Mouse (Mus musculus) limb, embryonic 11.5 days (tissue): Measurements from ENCODE around the gene Pih1d1. TPM values are rescaled to one million over a fixed set of nuclear protein-coding genes. Genes with fewer than 3 reads are reported as not detected.

ENCODE experiments used
- ATAC-seq: fragments of 200-750 bp; cut with Nextera tagmentation; 2 replicates; pipeline ENCODE4 v1.8.0; 2017; ENCODE audit warnings: low read depth; ENCODE audit not compliant: insufficient number of reproducible peaks, low FRiP score, low TSS enrichment
- DNase-seq: peaks from one replicate; pipeline ENCODE4 v3.0.0-alpha.2; 2015; ENCODE audit warnings: low spot score
- H3K27ac ChIP-seq: fragments of 300-500 bp; sonication (generic); replicated peaks from 2 replicates; pipeline ENCODE4 v1.5.1; 2014; ENCODE audit warnings: low read depth, mild to moderate bottlenecking, low read length
- H3K27me3 ChIP-seq: fragments of 300-500 bp; sonication (generic); 2 replicates; pipeline ENCODE4 v1.6.1; 2014; ENCODE audit warnings: mild to moderate bottlenecking, low read length, mixed read lengths; ENCODE audit not compliant: control insufficient read depth, insufficient read depth
- H3K36me3 ChIP-seq: fragments of 300-500 bp; sonication (generic); 2 replicates; pipeline ENCODE4 v1.6.1; 2014; ENCODE audit warnings: mild to moderate bottlenecking, low read length, moderate library complexity, mixed read lengths; ENCODE audit not compliant: control insufficient read depth, insufficient read depth
- H3K4me1 ChIP-seq: fragments of 300-500 bp; sonication (generic); 2 replicates; pipeline ENCODE4 v1.6.1; 2014; ENCODE audit warnings: low read length, mixed read lengths; ENCODE audit not compliant: control insufficient read depth, insufficient read depth
- H3K4me2 ChIP-seq: fragments of 300-500 bp; sonication (generic); 2 replicates; pipeline ENCODE4 v1.6.1; 2014; ENCODE audit warnings: low read depth, mild to moderate bottlenecking, moderate library complexity; ENCODE audit not compliant: severe bottlenecking
- H3K4me3 ChIP-seq: fragments of 300-500 bp; sonication (generic); 2 replicates; pipeline ENCODE4 v1.5.1; 2014; ENCODE audit warnings: low read depth, low read length
- H3K9ac ChIP-seq: fragments of 300-500 bp; sonication (generic); 2 replicates; pipeline ENCODE4 v1.6.1; 2014; ENCODE audit warnings: mild to moderate bottlenecking, low read length
- H3K9me3 ChIP-seq: fragments of 300-500 bp; sonication (generic); 2 replicates; pipeline ENCODE4 v1.6.1; 2016; ENCODE audit warnings: low read length; ENCODE audit not compliant: control insufficient read depth
- WGBS: fragments of 180-500 bp; shearing (Covaris S2); extraction: QIAGEN DNeasy Blood & Tissue Kit; methylation state at CpG from one replicate; pipeline ENCODE4 v1.1.7; 2014; 5-methylcytosine and 5-hydroxymethylcytosine counted together
- polyA plus RNA-seq: library from polyadenylated mRNA; unstranded; fragments of >200 nt; fragmentation: Nextera tagmentation; extraction: Ambion mirVana; gene quantifications from 2 replicates; pipeline ENCODE4 v1.2.1, GENCODE M21; 2014

Gene Pih1d1
- polyA plus RNA-seq, 1 experiment from 2014 or later: 106 TPM

DNA sequence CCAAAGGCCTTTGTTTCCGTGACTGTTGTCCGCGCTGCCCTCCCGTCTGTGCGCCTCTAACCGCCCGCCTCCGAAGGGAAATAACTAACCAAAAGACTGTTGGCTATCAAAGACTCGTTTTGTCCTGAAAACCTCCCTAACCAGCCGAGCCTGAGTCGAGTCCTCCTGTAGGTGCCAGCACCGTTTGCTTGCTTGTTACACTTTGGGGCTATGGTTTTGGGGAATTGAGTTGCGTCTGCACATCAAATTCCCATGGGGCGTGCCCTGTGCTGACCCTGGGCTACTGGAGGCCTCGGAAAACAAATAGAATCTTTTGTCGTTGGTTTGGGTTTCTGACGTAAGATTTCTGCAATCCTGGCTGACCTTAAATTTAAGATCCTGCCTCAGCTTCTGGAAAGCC lies 24.8 kb upstream of the Pih1d1 start:
- Histone ChIP-seq H3K4me3 (peak overlapping the region; percentile 99), H3K27ac (peak overlapping the region; percentile 90), H3K27me3 (no peaks in the 10 kb centered on the region), H3K9ac (peak overlapping the region; percentile 89), H3K4me1 (peaks cover 27% of the 10 kb centered on the region), H3K9me3 (no peaks in the 10 kb centered on the region), H3K36me3 (peaks cover 23% of the 10 kb centered on the region), H3K4me2 (peak overlapping the region; percentile 63)
- under 1% methylated on average over 17 of the region's 17 CpGs for WGBS
- ATAC-seq (no peak; the same call in 1 of the 2 replicates), DNase-seq (peak; percentile 80)

DNA sequence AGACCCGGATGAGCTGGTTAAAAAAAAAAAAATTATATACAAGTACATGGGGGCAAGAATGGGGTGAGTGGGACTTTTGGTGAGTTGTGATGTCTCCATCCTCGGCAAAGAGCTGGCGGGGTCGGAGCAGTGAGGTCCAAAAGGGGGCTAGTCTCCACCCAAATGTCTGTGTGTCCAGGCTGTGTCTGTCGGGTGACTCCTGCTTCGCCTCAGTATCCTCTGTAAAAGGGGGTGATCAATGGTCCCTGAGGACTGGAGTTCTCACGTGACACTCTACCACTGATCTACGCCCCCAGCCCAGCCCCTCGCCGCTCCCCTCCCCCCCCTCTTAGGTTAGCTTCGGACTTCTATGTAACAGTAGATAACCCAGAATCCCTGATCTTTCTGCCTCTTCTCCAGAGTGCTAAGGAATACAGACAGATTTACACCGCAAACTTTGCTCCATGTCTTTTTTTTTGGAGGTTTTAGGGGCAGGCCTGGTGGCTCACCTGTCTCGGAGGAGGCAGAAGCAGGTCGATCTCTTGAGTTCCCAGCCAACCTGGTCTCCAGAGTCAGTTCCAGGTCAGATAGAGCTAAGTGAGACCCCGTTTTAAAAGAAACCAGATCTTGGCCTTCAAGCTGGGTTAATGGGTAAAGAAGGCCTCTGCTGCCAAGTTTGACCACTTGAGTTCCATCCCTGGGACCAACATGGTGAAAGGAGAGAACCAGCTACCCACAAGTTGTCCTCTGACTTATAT lies 24.2 kb upstream of the Pih1d1 start:
- ATAC-seq (no peak), DNase-seq (no peak)
- WGBS: 57% methylated on average over 15 of the region's 15 CpGs
- Histone ChIP-seq H3K4me2 (peak overlapping the region; percentile 63), H3K4me3 (peak overlapping the region; percentile 99; the same call in 1 of the 2 replicates), H3K9me3 (no peaks in the 10 kb centered on the region), H3K27me3 (no peaks in the 10 kb centered on the region), H3K9ac (peak overlapping the region; percentile 89), H3K27ac (peak overlapping the region; percentile 90), H3K4me1 (peaks cover 27% of the 10 kb centered on the region), H3K36me3 (peaks cover 23% of the 10 kb centered on the region)

DNA sequence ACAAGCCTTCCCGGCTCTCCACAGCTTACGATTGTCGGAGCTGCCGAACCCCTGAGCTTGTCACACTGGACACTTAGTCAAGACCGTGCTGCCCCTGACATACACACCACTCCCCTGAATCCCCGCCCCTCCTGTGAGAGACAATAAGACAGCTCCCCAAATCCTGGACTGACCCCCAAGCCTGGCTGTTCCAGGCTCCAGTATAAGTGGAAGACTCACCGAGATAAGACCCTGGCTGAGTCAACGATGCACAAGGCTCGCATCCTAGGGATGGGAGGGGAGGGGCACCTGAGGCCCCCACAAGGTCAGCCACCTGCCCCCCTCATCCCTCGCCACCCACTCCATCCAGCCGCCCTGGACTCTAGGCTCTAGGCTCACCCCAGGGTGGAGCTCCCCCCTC lies 22.3 kb upstream of the Pih1d1 start:
- no peaks in the 10 kb centered on the region for H3K27me3 ChIP-seq
- H3K4me3 ChIP-seq: no peak overlapping the region
- DNase-seq: no peak
- no peak overlapping the region for H3K27ac ChIP-seq
- WGBS: 82% methylated on average over 11 of the region's 11 CpGs
- no peak overlapping the region for H3K9ac ChIP-seq
- no peaks in the 10 kb centered on the region for H3K9me3 ChIP-seq
- ATAC-seq: no peak
- peaks cover 5% of the 10 kb centered on the region for H3K36me3 ChIP-seq
- peaks cover 10% of the 10 kb centered on the region for H3K4me1 ChIP-seq
- H3K4me2 ChIP-seq: no peak overlapping the region

DNA sequence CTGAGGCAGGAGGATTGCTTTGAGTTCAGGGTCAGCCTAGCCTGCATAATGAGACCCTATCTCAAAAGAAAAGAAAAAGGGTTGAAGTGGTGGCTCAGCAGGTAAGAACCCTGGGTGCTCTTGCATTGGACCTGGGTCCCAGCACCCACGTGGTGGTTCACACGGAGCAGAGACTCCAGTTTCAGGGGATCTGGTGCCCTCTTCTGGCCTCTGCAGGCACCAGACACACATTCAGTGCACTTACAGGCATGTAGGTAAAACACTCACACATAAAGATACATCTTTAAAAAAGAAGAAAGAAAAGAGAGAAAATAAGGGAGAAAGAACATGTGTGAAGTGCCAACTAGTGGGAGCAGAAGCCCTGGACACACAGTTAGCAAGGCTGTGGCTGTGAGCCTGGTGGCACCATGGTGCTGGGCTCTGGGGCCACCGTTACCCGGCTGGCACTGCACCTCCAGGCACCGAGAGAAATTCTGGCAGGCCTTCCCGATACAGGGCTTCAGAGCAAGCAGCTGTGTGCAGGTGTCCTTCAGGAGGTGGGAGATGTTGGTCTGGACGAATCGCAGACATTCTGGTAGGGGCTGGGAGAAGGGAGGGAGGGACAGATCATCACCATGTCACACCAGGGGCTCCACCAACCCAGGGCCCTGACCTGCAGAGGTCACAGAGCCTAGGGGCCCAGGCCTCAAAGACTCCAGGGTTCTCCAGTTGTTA lies 20.5 kb upstream of the Pih1d1 start:
- H3K4me1 ChIP-seq: 0 out of 2 replicates have a peak, but pooled peaks cover 4% of the 10 kb centered on the region
- H3K4me2 ChIP-seq: no peak overlapping the region
- H3K27me3 ChIP-seq: no peaks in the 10 kb centered on the region; the same call in 1 of the 2 replicates
- H3K27ac ChIP-seq: no peak overlapping the region
- no peaks in the 10 kb centered on the region for H3K36me3 ChIP-seq
- DNase-seq (no peak), ATAC-seq (no peak)
- 76% methylated on average over 8 of the region's 8 CpGs for WGBS
- H3K9ac ChIP-seq: no peak overlapping the region
- H3K9me3 ChIP-seq: no peaks in the 10 kb centered on the region
- no peak overlapping the region for H3K4me3 ChIP-seq

DNA sequence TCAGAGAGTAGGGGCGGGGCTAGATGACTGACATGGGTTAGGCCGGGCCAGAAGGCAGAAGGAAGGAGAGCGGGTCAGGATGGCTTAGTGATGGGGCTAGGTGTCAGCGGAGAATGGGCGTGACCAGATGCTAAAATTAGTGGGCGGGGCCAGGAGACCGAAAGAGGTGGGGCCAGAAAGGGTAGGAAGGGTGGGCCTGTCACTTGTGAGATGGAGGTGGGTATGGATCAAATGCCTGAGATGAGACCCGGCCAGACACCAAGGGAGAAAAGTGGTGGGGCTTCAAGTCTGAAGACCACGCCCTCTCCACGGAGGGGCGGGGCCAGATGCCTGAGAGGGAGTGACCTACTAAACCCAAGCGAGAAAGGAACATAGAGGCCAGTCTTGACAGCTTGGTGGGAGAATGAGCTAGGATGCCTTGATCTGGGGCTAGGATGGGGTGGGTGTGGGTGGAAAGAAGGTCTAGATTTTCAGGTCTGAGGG lies 19.5 kb upstream of the Pih1d1 start:
- Histone ChIP-seq H3K36me3 (no peaks in the 10 kb centered on the region), H3K9me3 (no peaks in the 10 kb centered on the region), H3K9ac (no peak overlapping the region), H3K4me1 (0 out of 2 replicates have a peak, but pooled peaks cover 4% of the 10 kb centered on the region), H3K4me2 (no peak overlapping the region), H3K27ac (no peak overlapping the region), H3K4me3 (no peak overlapping the region), H3K27me3 (no peaks in the 10 kb centered on the region; the same call in 1 of the 2 replicates)
- ATAC-seq: no peak
- WGBS: 5% methylated on average over 12 of the region's 12 CpGs
- no peak for DNase-seq

DNA sequence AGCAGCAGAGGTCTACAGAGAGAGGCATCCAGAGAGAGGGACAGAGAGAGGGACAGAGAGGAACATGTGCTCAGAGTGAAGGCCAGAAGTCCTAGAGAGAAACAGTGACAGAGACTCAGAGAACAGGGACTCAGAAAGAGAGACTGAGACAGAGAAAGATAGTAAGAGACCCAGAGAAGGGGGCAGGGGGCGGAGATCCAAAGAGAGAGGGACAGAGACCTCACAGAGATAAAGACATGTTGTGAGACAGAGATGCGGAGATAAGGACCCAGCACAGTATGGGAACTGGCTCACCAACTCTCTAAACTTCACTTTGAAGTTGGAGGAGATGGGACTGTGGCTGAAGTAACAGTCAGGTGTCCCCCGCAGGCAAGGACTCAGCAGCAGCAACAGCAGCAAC lies 18.7 kb upstream of the Pih1d1 start:
- Histone ChIP-seq H3K4me1 (no peaks in the 10 kb centered on the region), H3K4me3 (no peak overlapping the region), H3K27ac (no peak overlapping the region), H3K4me2 (no peak overlapping the region), H3K36me3 (no peaks in the 10 kb centered on the region), H3K9me3 (no peaks in the 10 kb centered on the region), H3K27me3 (no peaks in the 10 kb centered on the region; the same call in 1 of the 2 replicates), H3K9ac (no peak overlapping the region)
- WGBS: 71% methylated on average over 3 of the region's 3 CpGs
- ATAC-seq: no peak
- DNase-seq: no peak

DNA sequence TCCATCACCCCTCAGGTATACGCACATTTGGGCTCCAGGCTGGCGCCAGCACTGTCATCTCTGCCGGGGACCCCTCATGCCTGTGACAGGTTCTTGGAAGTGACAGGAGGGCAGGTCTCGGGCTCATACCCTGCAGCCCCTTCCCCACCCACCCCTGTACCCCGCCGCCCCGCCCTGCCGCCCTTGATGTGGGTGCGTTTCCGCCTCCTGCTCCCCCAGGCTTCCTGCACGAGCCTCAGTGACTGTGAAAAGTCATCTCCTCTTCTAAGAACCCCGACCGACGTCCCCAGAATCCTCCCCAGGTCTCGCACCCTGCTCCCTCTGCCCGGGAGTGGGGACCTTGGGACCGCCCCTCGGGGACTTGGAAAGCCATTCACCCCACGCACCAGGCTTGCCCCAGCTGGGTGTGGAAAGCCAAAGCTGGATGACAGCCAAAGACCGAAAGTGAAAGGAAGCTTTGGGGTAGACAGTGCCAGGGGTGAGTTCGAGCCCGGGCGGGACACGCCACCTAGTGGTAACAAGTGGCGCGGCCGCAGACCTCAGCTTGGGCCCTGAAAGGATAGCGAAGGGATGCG lies 18.0 kb upstream of the Pih1d1 start, which contains the start of the genes Gm45713 and Flt3l:
Gene Gm45713 (minus strand): TSS at position 239 of the 575 bp plus-strand sequence.
Gene Flt3l (minus strand): TSS at position 440 of the 575 bp plus-strand sequence.
- H3K4me2 ChIP-seq: peak within 1 kb of the TSS; percentile 62
- H3K4me1 ChIP-seq: no peaks in the 10 kb centered on the region
- no peaks in the 10 kb centered on the region for H3K9me3 ChIP-seq
- ATAC-seq (peak; percentile 65), DNase-seq (peak; percentile 87)
- no peaks in the 10 kb centered on the region; the same call in 1 of the 2 replicates for H3K27me3 ChIP-seq
- H3K36me3 ChIP-seq: no peaks in the 10 kb centered on the region
- 3% methylated on average over 29 of the region's 29 CpGs for WGBS
- peak within 1 kb of the TSS; percentile 58 for H3K9ac ChIP-seq
- H3K27ac ChIP-seq: no peak within 1 kb of the TSS
- peak within 1 kb of the TSS; percentile 37 for H3K4me3 ChIP-seq
